Mouse (Mus musculus) heart, adult 9 months (tissue): ENCODE results near the gene Pex7.

Source experiments
- DNase-seq, 2 experiments: peaks; one replicate each; pipeline ENCODE4 v3.0.0; 2022; ENCODE audit warnings: low spot score in 2 of 2

Gene Pex7

GRCm38 (mm10) chr10:19877257-19877656 is 30.2 kb downstream of the Pex7 start:
- no peak for DNase-seq

GRCm38 (mm10) chr10:19876669-19877068 is 30.8 kb downstream of the Pex7 start:
- no peak for DNase-seq

GRCm38 (mm10) chr10:19875346-19875745 is 32.1 kb downstream of the Pex7 start:
- DNase-seq: no peak

GRCm38 (mm10) chr10:19855597-19856306 is 51.7 kb downstream of the Pex7 start:
- DNase-seq: no peak

- DNase-seq: no peak
Observed at GRCm38 (mm10) chr10:19853609-19854008, 53.9 kb downstream of the Pex7 start.

- DNase-seq: no peak
Observed at GRCm38 (mm10) chr10:19852776-19853175, 54.7 kb downstream of the Pex7 start.

- no peak for DNase-seq
Observed at GRCm38 (mm10) chr10:19850998-19851691, 56.3 kb downstream of the Pex7 start, which contains the start of gene Slc35d3. TSS of gene Slc35d3 (minus strand) at chr10:19851459.

GRCm38 (mm10) chr10:19850544-19850997 is 56.9 kb downstream of the Pex7 start:
- no peak for DNase-seq

GRCm38 (mm10) chr10:19849771-19850365 is 57.6 kb downstream of the Pex7 start:
- no peak for DNase-seq

GRCm38 (mm10) chr10:19848928-19849770 is 58.3 kb downstream of the Pex7 start:
- DNase-seq: no peak

- no peak for DNase-seq
Observed at GRCm38 (mm10) chr10:19839836-19840235, 67.7 kb downstream of the Pex7 start.

GRCm38 (mm10) chr10:19835887-19836710 is 71.4 kb downstream of the Pex7 start:
- no peak for DNase-seq

GRCm38 (mm10) chr10:19834222-19834621 is 73.3 kb downstream of the Pex7 start:
- no peak for DNase-seq

GRCm38 (mm10) chr10:19831072-19831849 is 76.2 kb downstream of the Pex7 start:
- DNase-seq: no peak

GRCm38 (mm10) chr10:19820986-19821385 is 86.5 kb downstream of the Pex7 start:
- no peak for DNase-seq

- DNase-seq: no peak
Observed at GRCm38 (mm10) chr10:19818723-19819355, 88.7 kb downstream of the Pex7 start.

GRCm38 (mm10) chr10:19815371-19815770 is 92.1 kb downstream of the Pex7 start:
- DNase-seq: no peak

GRCm38 (mm10) chr10:19811436-19812172 is 95.9 kb downstream of the Pex7 start:
- no peak for DNase-seq

GRCm38 (mm10) chr10:19804763-19805162 is 102.7 kb downstream of the Pex7 start:
- DNase-seq: no peak
